Mouse (Mus musculus) cerebellum, adult 2 months (tissue): ENCODE data around the gene Prss35.

ENCODE experiments used
- CTCF ChIP-seq: fragments of 200-500 bp; IDR thresholded peaks from 2 replicates; pipeline ENCODE4 v1.5.1; 2011; ENCODE audit warnings: low read depth, mild to moderate bottlenecking, control low read depth, low read length, moderate library complexity, borderline replicate concordance; ENCODE audit not compliant: insufficient read depth
- POLR2A ChIP-seq: fragments of 200-500 bp; IDR thresholded peaks from 2 replicates; pipeline ENCODE4 v1.6.1; 2011; ENCODE audit warnings: low read length, control low read depth, borderline replicate concordance; ENCODE audit not compliant: insufficient read depth

GRCm38 (mm10) chr9:86707431-86707830, 36.0 kb upstream of the Prss35 start:
- TF ChIP-seq CTCF (no peak), POLR2A (no peak)
